8 mouse cellular contexts compared by ENCODE assay signal in the genomic region with DNA sequence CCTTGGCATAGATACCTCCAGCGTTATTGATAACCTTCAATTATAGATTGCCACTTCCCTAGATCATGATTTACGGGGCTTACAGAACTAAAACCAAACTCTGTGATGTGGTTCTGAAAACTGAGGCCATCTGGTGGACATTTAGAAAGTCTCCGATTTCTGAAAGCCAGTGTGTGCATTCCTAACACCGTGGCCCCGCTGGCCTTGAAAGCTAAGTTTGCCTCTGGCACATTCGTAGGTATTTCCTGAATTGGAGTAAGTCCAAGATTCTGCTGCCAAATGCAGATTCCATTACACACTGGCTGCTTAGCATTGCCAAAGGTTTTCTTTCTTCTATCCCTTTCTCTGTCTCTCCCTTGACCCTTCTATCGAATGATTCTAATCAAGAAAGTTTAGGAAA. TPM values are rescaled to one million over a fixed set of nuclear protein-coding genes. Genes with fewer than 3 reads are reported as not detected.
DNase-seq lines count a peak whose midpoint lies in the region; ATAC-seq and TF ChIP-seq lines count a peak whose summit lies in the region.

No protein-coding gene starts in this region.

- H3K36me3 ChIP-seq in forebrain, embryonic 13.5 days (ENCODE audit: poor library complexity, severe bottlenecking) = no peaks in the 10 kb centered on the region
- H3K36me3 ChIP-seq in forebrain, embryonic 11.5 days (ENCODE audit: control insufficient read depth, insufficient read depth, low read length) = no peaks in the 10 kb centered on the region
- no peaks in the 10 kb centered on the region for H3K36me3 ChIP-seq in ES-E14 (ENCODE audit: control insufficient read depth, insufficient read depth, low read length, poor library complexity, severe bottlenecking)

- H3K9ac ChIP-seq in forebrain, embryonic 13.5 days = no peak overlapping the region
- H3K9ac ChIP-seq in forebrain, embryonic 11.5 days (ENCODE audit: low read length) = no peak overlapping the region
- no peak overlapping the region for H3K9ac ChIP-seq in ES-E14 (ENCODE audit: insufficient read depth, low read depth, low read length, poor library complexity, severe bottlenecking)

- 26% methylated on average over 7 of the region's 7 CpGs for WGBS in forebrain, embryonic 13.5 days
- WGBS in forebrain, embryonic 11.5 days = 30% methylated on average over 7 of the region's 7 CpGs

- no peak overlapping the region for H3K4me3 ChIP-seq in forebrain, embryonic 13.5 days
- no peak overlapping the region for H3K4me3 ChIP-seq in forebrain, embryonic 11.5 days (ENCODE audit: low read depth, low read length)
- H3K4me3 ChIP-seq in ES-E14 (ENCODE audit: insufficient read depth in 1 of 2, low read depth in 1 of 2, low read length in 2 of 2, poor library complexity in 1 of 2, severe bottlenecking in 1 of 2) = no peak overlapping the region

- H3K9me3 ChIP-seq in forebrain, embryonic 13.5 days (replicated peaks) = no peaks in the 10 kb centered on the region
- H3K9me3 ChIP-seq in forebrain, embryonic 11.5 days (ENCODE audit: control insufficient read depth, low read length) = no peaks in the 10 kb centered on the region
- no peaks in the 10 kb centered on the region for H3K9me3 ChIP-seq in ES-E14 (ENCODE audit: control insufficient read depth, insufficient read depth, low read depth, low read length)

- DNase-seq in forebrain, embryonic 11.5 days (ENCODE audit: low spot score) = no peak
- peak; percentile 15 for DNase-seq in ES-E14 (ENCODE audit: low read depth, low spot score)
- DNase-seq in heart, adult 8-10 months (ENCODE audit: low spot score) = peak; percentile 63
- DNase-seq in kidney, postnatal 10 days = peak; percentile 74
- peak; percentile 7 for DNase-seq in naive thymus-derived CD4-positive, alpha-beta T cell, adult 2 months (ENCODE audit: low read depth)

- no peak overlapping the region for H3K27ac ChIP-seq in forebrain, embryonic 13.5 days
- no peak overlapping the region for H3K27ac ChIP-seq in forebrain, embryonic 11.5 days (ENCODE audit: low read depth, low read length)
- H3K27ac ChIP-seq in ES-E14 (ENCODE audit: insufficient read depth, low read depth, low read length, poor library complexity, severe bottlenecking) = no peak overlapping the region

- H3K4me2 ChIP-seq in forebrain, embryonic 13.5 days = no peak overlapping the region
- no peak overlapping the region for H3K4me2 ChIP-seq in forebrain, embryonic 11.5 days (ENCODE audit: low read depth, low read length, severe bottlenecking)

- 0 out of 2 replicates have a peak, but pooled peaks have one; percentile 6 for ATAC-seq in forebrain, embryonic 13.5 days
- no peak for ATAC-seq in forebrain, embryonic 11.5 days (replicated peaks; ENCODE audit: low FRiP score)
- peak; percentile 74 for ATAC-seq in common myeloid progenitor, adult 5-6 weeks (replicated peaks; ENCODE audit: low read depth, poor library complexity, severe bottlenecking)
- no peak for ATAC-seq in erythroid progenitor cell, adult 5-6 weeks (replicated peaks; ENCODE audit: low FRiP score, poor library complexity, severe bottlenecking)

- H3K27me3 ChIP-seq in forebrain, embryonic 13.5 days = no peaks in the 10 kb centered on the region
- no peaks in the 10 kb centered on the region for H3K27me3 ChIP-seq in forebrain, embryonic 11.5 days (ENCODE audit: control insufficient read depth, insufficient read depth, low read length)

- in situ Hi-C loops in ES-E14 (cut with MboI; ENCODE audit: low sequenced_read_pairs in 2 of 2, unreplicated experiment in 2 of 2) = loop anchor here in 1 of 2 experiments (25.0 kb wide), 1 partner anchor 500 kb away; no protein-coding TSS in a partner anchor

- peaks cover 20% of the 10 kb centered on the region for H3K4me1 ChIP-seq in forebrain, embryonic 13.5 days
- H3K4me1 ChIP-seq in forebrain, embryonic 11.5 days (replicated peaks; ENCODE audit: control insufficient read depth, insufficient read depth, low read length) = 0 out of 2 replicates have a peak, but pooled peaks cover 2% of the 10 kb centered on the region
- H3K4me1 ChIP-seq in ES-E14 (ENCODE audit: control insufficient read depth in 2 of 2, insufficient read depth in 2 of 2, low read length in 2 of 2, poor library complexity in 1 of 2) = no peaks in the 10 kb centered on the region

TF ChIP-seq in ES-E14, 5 proteins besides CTCF, POLR2A, EP300 and RAD21:
- no peak for TF ChIP-seq HCFC1 (IDR thresholded peaks at IDR 0.05; ENCODE audit: borderline replicate concordance, insufficient read depth, low read length)
- no peak for TF ChIP-seq ZNF384 (IDR thresholded peaks at IDR 0.05; ENCODE audit: low read depth, low read length)

RNA-seq across cellular contexts. Expression of a gene that starts 55.7 kb away (rescaled TPM):
- polyA plus RNA-seq in forebrain, embryonic 13.5 days (2015; fragmentation: Nextera tagmentation; extraction: Ambion mirVana) = 250 and 265 TPM in 2 replicates
- 433 and 456 TPM in 2 replicates for polyA plus RNA-seq in forebrain, embryonic 11.5 days (2014; fragmentation: Nextera tagmentation; extraction: Ambion mirVana)
- 176 and 189 TPM in 2 replicates for total RNA-seq in ES-E14 (2012; rRNA removed)
- total RNA-seq in common myeloid progenitor, adult 5-6 weeks (2017) = 529 and 544 TPM in 2 replicates
- total RNA-seq in heart, adult 8-10 months (2022) = 10 to 100 TPM; 36.7 to 45.0 (median 41.1) TPM
- 941 and 1,232 TPM in 2 replicates for total RNA-seq in erythroid progenitor cell, adult 5-6 weeks (2015; ENCODE audit: low replicate concordance)
- 1,337 and 1,570 TPM in 2 replicates for total RNA-seq in erythroid progenitor cell, adult 5-6 weeks (2017; ENCODE audit: low replicate concordance)

Comparison
In these comparisons a context has a peak if more than half of its experiments do, and no peak if none do; other contexts are left out.
1. ATAC-seq: peak in forebrain, embryonic 13.5 days (single experiment) and common myeloid progenitor, adult 5-6 weeks (single experiment); none in forebrain, embryonic 11.5 days (single experiment) and erythroid progenitor cell, adult 5-6 weeks (single experiment).